Mouse (Mus musculus) macrophage (primary cell): ENCODE measurements around the gene Adam12. TPM values are rescaled to one million over a fixed set of nuclear protein-coding genes. Genes with fewer than 3 reads are reported as not detected.

ENCODE experiments used
- H3K27ac ChIP-seq: fragments of 350-480 bp; formaldehyde crosslinking; 2 replicates; pipeline ENCODE4 v1.9.0; 2021
- H3K36me3 ChIP-seq: fragments of 350-480 bp; formaldehyde crosslinking; 2 replicates; pipeline ENCODE4 v1.9.0; 2021; ENCODE audit errors: inconsistent target
- H3K4me3 ChIP-seq: fragments of 350-480 bp; formaldehyde crosslinking; 2 replicates; pipeline ENCODE4 v1.9.0; 2021; ENCODE audit errors: inconsistent target
- H3K79me2 ChIP-seq: fragments of 350-480 bp; formaldehyde crosslinking; 2 replicates; pipeline ENCODE4 v1.9.0; 2021; ENCODE audit errors: inconsistent target
- WGBS: methylation state at CpG from one replicate; pipeline ENCODE4 v1.1.7; 2026; ENCODE audit warnings: inconsistent platforms; ENCODE audit not compliant: missing documents; 5-methylcytosine and 5-hydroxymethylcytosine counted together
- polyA plus RNA-seq: library from polyadenylated mRNA; stranded (reverse); fragments of 250-400 nt; gene quantifications from 3 replicates; pipeline ENCODE4 v1.2.4, GENCODE M21; 2018; ENCODE audit warnings: inconsistent platforms

The Adam12 gene
- polyA plus RNA-seq, 1 experiment from 2014 or later: not detected

DNA sequence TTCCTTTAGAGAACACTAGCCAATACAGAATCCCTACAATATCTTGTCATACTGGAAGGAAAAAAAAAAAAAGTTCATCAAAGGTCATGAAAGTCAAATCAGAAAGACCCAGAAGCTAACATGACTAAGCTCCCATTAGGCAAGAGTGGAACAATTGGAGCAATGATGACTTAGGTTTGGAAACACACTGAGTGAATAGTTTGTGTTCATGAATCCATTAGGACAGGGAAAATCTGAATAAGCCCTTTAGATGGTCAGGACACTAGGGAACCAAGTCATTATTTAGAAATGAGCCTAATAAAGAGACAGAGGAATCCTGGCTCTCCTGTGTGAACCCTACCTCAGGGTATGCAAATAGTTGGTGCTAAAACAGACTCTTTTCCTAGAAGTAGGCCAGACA lies 4.8 kb upstream of the Adam12 start:
- no peaks in the 10 kb centered on the region for H3K36me3 ChIP-seq
- no peaks in the 10 kb centered on the region for H3K79me2 ChIP-seq
- no peak overlapping the region for H3K4me3 ChIP-seq
- no peak overlapping the region for H3K27ac ChIP-seq

DNA sequence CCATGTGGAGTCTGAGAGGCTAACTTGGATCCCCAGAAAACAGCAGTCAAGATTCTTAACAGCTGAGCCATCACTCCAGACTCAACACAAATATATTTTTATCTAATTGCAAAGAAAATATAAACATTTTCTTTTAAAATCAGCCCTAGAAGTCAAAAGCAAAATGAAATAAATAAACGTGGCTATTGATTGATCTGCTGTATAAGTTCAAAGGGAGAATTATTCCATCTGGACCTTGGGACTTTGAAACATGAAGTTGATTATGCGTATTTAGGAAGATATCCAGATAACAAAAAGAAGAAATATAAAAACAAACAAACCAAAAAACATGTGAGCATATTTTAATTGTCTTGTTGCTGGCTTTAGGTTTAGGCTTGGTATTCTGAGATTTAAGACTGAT lies 3.6 kb upstream of the Adam12 start:
- H3K79me2 ChIP-seq: no peaks in the 10 kb centered on the region
- H3K36me3 ChIP-seq: no peaks in the 10 kb centered on the region
- WGBS: 80% methylated on average over 2 of the region's 2 CpGs
- H3K27ac ChIP-seq: no peak overlapping the region
- H3K4me3 ChIP-seq: no peak overlapping the region

DNA sequence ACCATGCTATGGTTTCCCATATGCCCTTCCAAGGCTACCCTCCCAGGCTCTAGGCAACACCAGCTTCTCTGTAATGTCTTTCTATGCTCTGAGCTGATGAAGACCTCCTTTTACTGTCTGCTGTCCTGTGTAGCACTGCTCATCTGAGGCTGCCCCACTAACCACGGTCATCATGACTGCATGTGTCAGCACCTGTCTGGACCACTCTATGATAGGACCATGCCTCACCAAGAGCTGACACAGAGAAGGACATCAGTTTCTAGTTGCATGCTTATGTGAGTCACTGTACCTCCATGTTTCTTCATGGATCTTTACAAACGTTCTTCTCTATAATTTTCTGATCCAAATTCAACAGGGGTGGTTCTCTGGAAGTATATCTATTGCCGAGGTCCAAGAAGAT lies 1.2 kb downstream of the Adam12 start:
- Histone ChIP-seq H3K4me3 (no peak overlapping the region), H3K79me2 (no peaks in the 10 kb centered on the region), H3K27ac (no peak overlapping the region)

DNA sequence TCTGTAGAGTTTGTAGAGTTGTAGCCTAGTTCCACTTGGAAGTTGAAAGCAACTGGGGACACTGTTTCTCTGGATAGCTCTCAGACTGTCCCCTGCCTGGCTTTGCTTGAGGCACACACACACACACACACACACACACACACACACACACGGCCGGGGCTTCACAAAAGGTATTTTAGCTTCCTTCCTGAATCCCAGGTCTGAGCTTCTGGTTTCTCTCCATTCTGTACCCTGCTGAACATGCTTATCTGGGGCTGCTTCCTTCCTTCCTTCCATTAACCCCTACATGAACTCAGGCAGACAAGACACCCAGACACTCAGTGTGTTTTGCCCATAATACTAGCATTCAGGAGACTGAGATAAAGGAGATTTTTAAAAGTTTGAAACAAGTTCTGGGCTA lies 2.0 kb downstream of the Adam12 start:
- Histone ChIP-seq H3K27ac (no peak overlapping the region), H3K4me3 (no peak overlapping the region), H3K36me3 (no peaks in the 10 kb centered on the region), H3K79me2 (no peaks in the 10 kb centered on the region)
- WGBS: 43% methylated on average over 2 of the region's 2 CpGs

More for the DNA sequence above, 1.2 kb downstream of the Adam12 start:
- WGBS: 98% methylated on average over 3 of the region's 3 CpGs
- H3K36me3 ChIP-seq: no peaks in the 10 kb centered on the region

DNA sequence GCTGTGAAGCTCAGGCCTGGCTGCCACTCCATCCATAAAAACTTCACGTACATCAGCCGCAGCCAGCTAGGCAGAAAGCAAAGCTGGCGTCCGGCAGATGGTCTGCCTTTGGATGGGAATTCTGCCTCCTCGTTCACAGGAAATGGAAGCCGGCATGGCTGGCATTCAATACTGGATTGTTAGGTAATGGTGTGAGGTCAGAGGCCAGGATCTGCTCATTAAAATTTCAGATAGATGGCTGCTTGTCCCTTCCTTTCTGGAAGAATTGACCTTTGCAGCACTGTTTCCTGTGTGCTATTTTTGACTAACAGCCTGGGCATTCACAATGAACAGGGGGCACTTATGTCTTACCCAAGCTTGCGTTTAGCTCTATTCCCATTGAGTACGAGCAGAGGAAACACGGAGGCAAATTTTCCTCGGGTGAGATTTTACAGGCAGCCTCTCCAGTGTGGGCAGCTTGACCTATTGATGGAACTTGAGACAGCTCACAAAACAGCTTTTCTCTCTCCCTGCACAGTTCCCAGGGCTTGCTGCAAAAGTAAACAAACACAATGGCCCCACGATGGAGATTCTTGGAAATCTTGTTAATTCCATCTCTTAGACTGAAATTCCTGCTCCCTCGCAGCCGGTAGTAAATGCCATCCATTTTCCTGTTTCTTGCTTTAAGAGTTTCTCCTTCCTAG lies 4.0 kb downstream of the Adam12 start:
- H3K27ac ChIP-seq: no peak overlapping the region
- H3K79me2 ChIP-seq: no peaks in the 10 kb centered on the region
- H3K36me3 ChIP-seq: no peaks in the 10 kb centered on the region
- H3K4me3 ChIP-seq: no peak overlapping the region
- WGBS: 84% methylated on average over 13 of the region's 13 CpGs

DNA sequence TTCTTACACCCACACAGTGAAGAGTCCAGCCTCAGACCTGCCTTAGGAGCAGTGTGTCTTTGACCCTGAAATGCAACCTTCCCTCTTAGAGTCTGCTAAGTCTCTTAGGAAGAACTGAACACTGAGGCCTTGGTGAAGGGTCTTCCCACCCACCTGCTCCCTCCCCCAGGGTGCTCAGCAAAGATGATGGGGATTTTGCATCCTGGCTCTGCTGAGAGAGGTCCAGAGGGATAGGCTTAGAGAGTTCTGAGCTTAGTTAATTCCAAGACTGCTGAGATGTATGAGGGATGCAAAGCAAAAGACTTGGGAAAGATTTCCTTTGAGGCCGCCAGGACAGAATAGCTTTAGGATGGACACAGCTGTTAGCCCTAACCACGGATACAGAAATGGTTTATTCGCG lies 4.8 kb downstream of the Adam12 start:
- H3K4me3 ChIP-seq: no peak overlapping the region
- H3K36me3 ChIP-seq: no peaks in the 10 kb centered on the region
- H3K27ac ChIP-seq: no peak overlapping the region
- H3K79me2 ChIP-seq: no peaks in the 10 kb centered on the region
- 91% methylated on average over 4 of the region's 4 CpGs for WGBS

DNA sequence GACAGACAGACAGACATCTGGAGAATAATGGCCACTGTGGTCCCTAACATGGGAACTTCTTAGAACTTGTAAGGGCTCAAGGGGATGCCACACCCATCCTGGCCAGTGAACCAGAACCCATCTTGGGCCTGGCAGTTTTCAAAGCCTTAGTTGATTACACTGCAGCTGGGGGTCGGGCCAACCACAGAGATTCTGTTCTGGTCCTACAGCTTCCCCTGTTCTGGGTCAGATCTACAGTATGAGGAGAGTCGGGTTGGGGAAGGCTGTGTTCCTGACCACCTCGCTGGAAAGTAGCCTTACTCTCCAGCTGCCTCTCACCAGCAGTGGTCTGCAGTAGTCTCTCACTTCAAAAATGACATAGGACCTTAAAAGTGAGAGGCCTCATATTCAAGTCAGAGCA lies 5.7 kb downstream of the Adam12 start:
- H3K36me3 ChIP-seq: no peaks in the 10 kb centered on the region
- no peak overlapping the region for H3K4me3 ChIP-seq
- WGBS: 85% methylated on average over 3 of the region's 3 CpGs
- no peak overlapping the region for H3K27ac ChIP-seq
- no peaks in the 10 kb centered on the region for H3K79me2 ChIP-seq

DNA sequence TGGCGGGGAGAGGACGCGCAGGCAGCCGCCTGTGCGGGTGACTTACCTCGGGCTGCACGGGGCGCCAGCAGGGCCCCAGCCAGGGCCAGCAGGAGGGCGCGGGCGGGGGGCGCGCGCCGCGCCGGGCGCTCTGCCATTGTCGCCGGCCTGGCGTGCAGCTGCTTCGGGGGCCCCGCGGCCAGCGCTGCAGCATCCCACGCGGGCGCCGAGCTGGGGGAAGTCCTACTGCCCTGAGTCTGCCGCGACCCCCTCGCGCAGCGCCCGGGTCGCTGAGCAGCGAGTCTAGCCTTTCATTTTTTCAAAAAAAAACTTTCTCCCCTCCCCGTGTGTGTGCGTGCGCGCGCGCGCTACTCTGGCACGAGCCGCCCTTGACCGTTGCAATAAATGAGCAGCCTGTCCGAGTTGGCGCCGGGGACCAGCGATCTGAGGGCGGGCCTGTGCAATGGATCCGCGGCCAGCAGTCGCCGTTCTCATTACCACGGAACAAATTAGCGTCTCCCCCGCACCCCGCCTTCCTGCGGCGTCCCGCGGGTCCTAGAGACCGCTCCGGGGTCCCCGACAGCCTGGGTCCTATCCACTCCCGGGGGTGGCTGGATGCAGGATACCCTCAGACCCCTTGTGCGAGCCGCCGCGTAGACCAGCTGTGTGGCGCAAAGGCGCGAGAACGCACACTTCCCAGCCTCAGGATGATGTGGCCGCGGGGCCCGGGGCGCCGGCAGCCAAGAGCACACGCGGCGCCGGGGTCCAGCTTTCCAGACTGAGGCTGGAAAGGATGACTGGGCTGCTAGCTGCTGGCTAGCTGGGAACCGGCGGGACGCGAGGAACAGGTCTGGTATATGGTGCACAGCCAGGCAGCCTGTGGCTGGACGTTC lies 7.0 kb downstream of the Adam12 start:
- no peaks in the 10 kb centered on the region for H3K36me3 ChIP-seq
- H3K79me2 ChIP-seq: no peaks in the 10 kb centered on the region
- no peak overlapping the region for H3K4me3 ChIP-seq
- no peak overlapping the region for H3K27ac ChIP-seq
- WGBS: 4% methylated on average over 90 of the region's 90 CpGs

DNA sequence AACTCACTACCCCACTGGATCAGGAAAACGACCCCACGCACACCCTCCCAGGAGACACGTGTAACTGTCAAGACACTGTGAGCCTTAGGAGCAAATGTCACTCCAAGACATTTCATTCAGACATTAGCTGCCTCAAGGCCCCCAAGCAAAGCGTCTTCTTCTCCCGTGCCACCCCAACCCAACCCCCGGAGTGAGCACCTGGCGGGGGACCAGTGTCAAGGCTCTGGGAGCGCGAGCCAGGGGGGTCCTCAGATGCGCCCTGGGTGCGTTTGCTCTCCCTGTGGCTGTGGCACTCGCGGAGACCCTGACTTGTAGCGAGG lies 7.6 kb downstream of the Adam12 start:
- Histone ChIP-seq H3K27ac (no peak overlapping the region), H3K4me3 (no peak overlapping the region), H3K36me3 (no peaks in the 10 kb centered on the region), H3K79me2 (no peaks in the 10 kb centered on the region)
- WGBS: 0% methylated on average over 14 of the region's 14 CpGs

DNA sequence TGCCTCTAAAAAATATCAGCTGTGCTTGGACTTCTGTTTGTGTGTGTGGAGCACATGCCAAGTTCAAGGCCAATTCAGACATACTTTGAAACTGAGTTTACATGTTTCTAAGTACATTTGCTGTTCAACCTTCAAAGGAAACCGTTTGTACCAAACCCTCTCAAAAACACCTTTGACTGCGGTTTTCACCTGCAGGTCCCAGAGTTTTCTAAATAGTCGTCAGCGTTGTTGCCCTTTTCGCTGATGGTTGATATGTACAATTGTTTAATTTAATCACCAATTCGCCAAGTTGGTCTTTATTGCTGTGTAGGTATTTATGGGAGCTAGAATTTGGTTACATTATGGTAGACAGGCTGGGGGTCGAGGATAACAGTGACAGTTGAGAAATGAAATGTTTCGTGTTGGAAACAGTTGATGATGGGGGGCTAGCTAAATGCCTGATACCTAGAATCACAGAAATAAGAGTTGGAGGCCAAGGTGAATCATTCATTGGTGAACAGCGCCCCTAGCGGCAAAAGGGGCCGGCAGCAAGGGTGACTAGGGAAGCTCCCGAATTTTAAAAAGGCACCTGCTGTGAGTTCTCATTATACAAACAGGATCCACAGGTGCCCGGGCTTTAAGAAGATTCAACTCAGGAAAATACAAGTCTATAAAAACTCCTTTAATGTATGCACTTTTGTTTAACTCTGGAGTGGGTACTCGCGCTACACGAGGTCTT lies 8.3 kb downstream of the Adam12 start:
- no peak overlapping the region for H3K4me3 ChIP-seq
- 31% methylated on average over 16 of the region's 16 CpGs for WGBS
- no peaks in the 10 kb centered on the region for H3K79me2 ChIP-seq
- H3K27ac ChIP-seq: no peak overlapping the region
- H3K36me3 ChIP-seq: no peaks in the 10 kb centered on the region

DNA sequence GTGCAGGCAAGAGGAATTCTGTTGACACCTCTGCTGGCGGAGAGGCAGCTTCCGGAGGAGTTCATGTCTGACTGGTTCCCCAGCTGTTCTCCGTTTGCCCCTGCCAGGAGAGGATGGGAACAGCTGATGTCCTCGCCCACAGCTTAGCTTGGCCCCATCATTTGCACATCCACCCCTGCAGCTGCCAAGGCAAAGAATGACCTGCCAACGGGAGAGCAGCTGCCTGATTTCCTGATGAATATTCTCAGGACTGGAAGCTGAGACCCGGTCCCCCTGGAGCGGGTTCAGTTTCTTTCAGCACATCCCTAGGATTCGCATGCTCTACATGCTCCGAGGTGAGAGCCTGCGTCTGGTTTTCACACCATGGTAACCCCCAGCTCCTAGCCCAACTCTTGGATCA lies 24.0 kb downstream of the Adam12 start:
- Histone ChIP-seq H3K36me3 (no peaks in the 10 kb centered on the region), H3K27ac (no peak overlapping the region), H3K4me3 (no peak overlapping the region), H3K79me2 (no peaks in the 10 kb centered on the region)
- WGBS: 89% methylated on average over 10 of the region's 10 CpGs

DNA sequence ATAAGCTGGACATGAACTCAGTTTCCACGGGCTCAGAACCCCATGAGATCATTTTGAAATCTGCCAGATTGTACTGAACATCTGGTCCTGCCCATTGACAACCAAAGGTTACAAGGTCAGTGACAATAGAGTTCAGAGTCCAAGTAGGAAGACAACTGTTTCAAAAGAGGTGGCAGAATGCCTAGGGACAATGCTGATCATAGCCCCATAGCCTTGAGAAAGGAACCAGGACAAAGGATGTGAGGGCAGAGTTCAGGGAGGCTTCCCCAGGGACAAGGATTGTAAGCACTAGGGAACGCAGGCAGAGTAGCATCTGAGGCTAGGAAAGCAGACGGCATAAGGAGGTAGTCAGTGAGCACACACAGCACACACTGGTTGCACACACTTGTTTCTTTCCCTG lies 38.9 kb downstream of the Adam12 start:
- Histone ChIP-seq H3K79me2 (no peaks in the 10 kb centered on the region), H3K4me3 (no peak overlapping the region), H3K27ac (no peak overlapping the region), H3K36me3 (no peaks in the 10 kb centered on the region)
- 83% methylated on average over 3 of the region's 3 CpGs for WGBS

DNA sequence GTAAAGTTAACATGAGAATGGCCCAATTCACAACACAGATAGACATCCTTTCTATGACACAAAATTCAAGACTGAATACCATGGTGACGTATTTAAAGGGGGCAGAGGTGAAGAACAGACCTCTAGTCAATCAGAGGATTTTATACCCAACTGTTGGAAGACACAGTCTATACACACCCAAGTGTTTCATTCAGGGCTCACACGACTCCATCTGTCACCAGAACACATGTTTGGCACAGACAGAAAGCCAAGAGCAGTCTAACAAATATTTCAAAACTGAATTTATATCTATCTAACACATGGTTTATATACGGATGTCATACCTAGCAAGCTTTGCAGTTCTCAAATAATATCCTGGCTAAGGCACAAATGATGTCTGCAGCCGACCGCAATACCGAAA lies 41.8 kb downstream of the Adam12 start:
- no peaks in the 10 kb centered on the region for H3K36me3 ChIP-seq
- H3K4me3 ChIP-seq: no peak overlapping the region
- H3K27ac ChIP-seq: no peak overlapping the region
- 94% methylated on average over 6 of the region's 6 CpGs for WGBS
- H3K79me2 ChIP-seq: no peaks in the 10 kb centered on the region

DNA sequence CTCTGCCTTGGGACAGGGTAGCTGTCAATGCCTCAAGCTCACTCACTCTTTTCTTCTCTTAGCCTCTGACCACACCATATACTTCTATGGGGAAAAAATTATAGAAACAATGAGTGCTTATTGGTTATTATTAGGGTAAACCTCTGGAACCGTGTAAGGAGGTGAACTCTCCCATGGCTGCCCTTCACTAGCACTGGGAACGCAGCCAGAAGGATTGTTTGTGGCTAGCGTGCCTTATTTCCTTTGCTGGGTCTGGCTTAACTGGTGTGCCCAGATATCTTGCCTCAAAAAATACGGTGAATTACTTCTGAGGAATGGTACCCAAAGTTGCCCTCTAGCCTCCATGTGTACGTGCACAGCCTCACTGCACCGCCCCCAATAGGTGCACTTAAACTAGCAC lies 43.4 kb downstream of the Adam12 start:
- Histone ChIP-seq H3K79me2 (no peaks in the 10 kb centered on the region), H3K27ac (no peak overlapping the region), H3K36me3 (no peaks in the 10 kb centered on the region), H3K4me3 (no peak overlapping the region)
- WGBS: 20% methylated on average over 6 of the region's 6 CpGs

DNA sequence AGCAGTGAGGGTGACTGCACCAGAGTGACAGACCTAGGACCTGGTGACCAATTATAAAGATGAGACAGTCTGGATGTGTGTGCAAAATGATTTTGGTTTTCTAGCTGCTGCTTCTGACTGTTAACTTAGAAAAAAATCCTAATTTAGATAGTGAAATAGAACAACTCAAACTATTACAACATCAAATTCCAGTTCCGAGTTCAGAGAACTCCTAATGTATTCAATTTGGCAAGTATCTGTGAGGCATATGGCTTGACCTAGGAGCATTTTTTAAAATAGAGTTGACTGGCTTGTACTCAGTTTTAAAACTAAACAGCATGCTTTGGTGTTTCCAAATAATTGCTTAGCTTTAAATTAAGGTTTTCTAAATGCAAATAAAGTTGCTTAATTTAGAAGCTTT lies 44.0 kb downstream of the Adam12 start:
- Histone ChIP-seq H3K4me3 (no peak overlapping the region), H3K79me2 (no peaks in the 10 kb centered on the region), H3K36me3 (no peaks in the 10 kb centered on the region), H3K27ac (no peak overlapping the region)
- WGBS: 63% methylated on average over 1 of the region's 1 CpGs
